ENCODE assay signal across 25 mouse cellular contexts in the genomic region with DNA sequence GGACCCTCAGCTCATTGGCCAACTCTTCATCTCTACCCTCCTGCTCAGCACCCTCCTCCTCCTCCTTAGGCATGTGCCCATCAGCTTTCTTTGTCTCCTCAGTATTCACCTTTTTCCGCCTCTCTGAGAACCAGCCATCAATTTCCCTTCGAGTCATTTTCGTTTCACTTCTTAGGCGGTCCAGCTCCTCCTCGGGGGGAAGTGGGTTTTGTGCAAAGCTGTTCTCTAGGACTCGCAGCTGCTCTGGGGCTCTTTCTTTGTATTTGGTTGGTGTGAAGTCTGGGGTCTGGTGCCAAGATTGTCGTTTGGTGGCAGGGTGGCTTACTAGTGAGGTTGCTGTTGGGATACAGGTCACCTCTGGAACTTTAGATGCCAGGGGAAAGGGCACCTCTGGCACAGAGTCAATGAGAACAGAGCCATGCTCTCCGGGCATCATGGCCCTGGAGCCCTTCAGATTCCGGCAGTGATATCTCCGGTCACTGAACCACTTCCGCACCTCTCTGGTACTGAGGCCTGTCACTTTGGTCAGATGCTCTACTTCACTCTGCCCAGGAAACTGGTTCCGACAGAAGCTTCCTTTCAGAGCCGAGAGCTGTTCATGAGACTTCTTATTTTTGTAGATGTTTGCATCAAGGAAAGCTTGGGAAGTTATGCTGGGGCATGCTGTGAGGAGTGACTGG. TPM values are rescaled to one million over a fixed set of nuclear protein-coding genes. Genes with fewer than 3 reads are reported as not detected.
A peak's percentile ranks its signal among the peaks of the same experiment; 100 is the strongest.
DNase-seq lines count a peak whose midpoint lies in the region; ATAC-seq and TF ChIP-seq lines count a peak whose summit lies in the region.
"Had no signal": no experiment of that assay in that cellular context is flagged by ENCODE, and none has a peak within 500 bp of the region (broad histone marks: within the 10 kb centered on the region; RNA-seq: fewer than 3 reads in every experiment).

No protein-coding gene starts in this region.

- H3K36me3 ChIP-seq in thymus, adult 2 months (ENCODE audit: control insufficient read depth, insufficient read depth, low read length): no peaks in the 10 kb centered on the region
- peaks cover 23% of the 10 kb centered on the region for H3K36me3 ChIP-seq in neural tube, embryonic 15.5 days
- H3K36me3 ChIP-seq: liver, embryonic 12.5 days; midbrain, embryonic 15.5 days; stomach, embryonic 15.5 days had no signal

- peak overlapping the region; percentile 16; the same call in 1 of the 2 replicates for H3K27ac ChIP-seq in thymus, adult 2 months (ENCODE audit: control insufficient read depth, insufficient read depth, low read length)
- H3K27ac ChIP-seq in neural tube, embryonic 15.5 days (replicated peaks): no peak overlapping the region
- H3K27ac ChIP-seq: forebrain, embryonic 13.5 days; hindbrain, embryonic 13.5 days; liver, embryonic 12.5 days; midbrain, embryonic 15.5 days; neural tube, embryonic 12.5 days; stomach, embryonic 15.5 days had no signal

- H3K9me3 ChIP-seq in neural tube, embryonic 15.5 days (replicated peaks): no peaks in the 10 kb centered on the region
- H3K9me3 ChIP-seq: forebrain, embryonic 13.5 days; hindbrain, embryonic 13.5 days; liver, embryonic 12.5 days; midbrain, embryonic 15.5 days; neural tube, embryonic 12.5 days; stomach, embryonic 15.5 days had no signal

- no peak for TF ChIP-seq POLR2A in thymus, adult 2 months (IDR thresholded peaks at IDR 0.05; ENCODE audit: control insufficient read depth, extremely low read depth, insufficient read depth, low read length, poor library complexity)

- no peak overlapping the region for H3K4me3 ChIP-seq in thymus, adult 2 months (ENCODE audit: control insufficient read depth, insufficient read depth, low read length)
- H3K4me3 ChIP-seq in neural tube, embryonic 15.5 days (replicated peaks): no peak overlapping the region
- H3K4me3 ChIP-seq: forebrain, embryonic 13.5 days; hindbrain, embryonic 13.5 days; liver, embryonic 12.5 days; midbrain, embryonic 15.5 days; neural tube, embryonic 12.5 days; stomach, embryonic 15.5 days had no signal

- H3K27me3 ChIP-seq in thymus, adult 2 months (ENCODE audit: control insufficient read depth, insufficient read depth, low read length): no peaks in the 10 kb centered on the region
- no peaks in the 10 kb centered on the region for H3K27me3 ChIP-seq in neural tube, embryonic 15.5 days (replicated peaks)
- H3K27me3 ChIP-seq: CH12.LX; forebrain, embryonic 13.5 days; hindbrain, embryonic 13.5 days; liver, embryonic 12.5 days; midbrain, embryonic 15.5 days; neural tube, embryonic 12.5 days; stomach, embryonic 15.5 days had no signal

- ATAC-seq in activated CD4-positive, CD25-positive, alpha-beta regulatory T cell, adult 4 months: peak; percentile 47
- ATAC-seq in hematopoietic stem cell, adult 5-6 weeks (replicated peaks in 1 of 2; ENCODE audit: insufficient read depth in 1 of 2, low FRiP score in 2 of 2, low TSS enrichment in 1 of 2, low read depth in 1 of 2, poor library complexity in 2 of 2, severe bottlenecking in 2 of 2): peak; percentile 57 to 62
- ATAC-seq in neural tube, embryonic 15.5 days (ENCODE audit: low FRiP score): no peak
- ATAC-seq: forebrain, embryonic 13.5 days; liver, embryonic 12.5 days; liver, postnatal 0 days; midbrain, embryonic 15.5 days had no signal

- no peak overlapping the region for H3K9ac ChIP-seq in neural tube, embryonic 15.5 days (replicated peaks)
- H3K9ac ChIP-seq: forebrain, embryonic 13.5 days; hindbrain, embryonic 13.5 days; liver, embryonic 12.5 days; liver, postnatal 0 days; midbrain, embryonic 15.5 days; neural tube, embryonic 12.5 days; stomach, embryonic 15.5 days had no signal

- no peak overlapping the region for H3K4me2 ChIP-seq in neural tube, embryonic 15.5 days
- H3K4me2 ChIP-seq: forebrain, embryonic 13.5 days; heart, embryonic 11.5 days; hindbrain, embryonic 13.5 days; liver, embryonic 12.5 days; midbrain, embryonic 15.5 days; neural tube, embryonic 12.5 days; stomach, embryonic 15.5 days had no signal

- H3K4me1 ChIP-seq in thymus, adult 2 months (replicated peaks; ENCODE audit: control insufficient read depth, insufficient read depth, low read length): peaks cover 17% of the 10 kb centered on the region
- H3K4me1 ChIP-seq in neural tube, embryonic 15.5 days: peaks cover 9% of the 10 kb centered on the region; the same call in 1 of the 2 replicates
- H3K4me1 ChIP-seq: forebrain, embryonic 13.5 days; hindbrain, embryonic 13.5 days; liver, embryonic 12.5 days; midbrain, embryonic 15.5 days; neural tube, embryonic 12.5 days; stomach, embryonic 15.5 days had no signal

- no peak for TF ChIP-seq CTCF in thymus, adult 2 months (IDR thresholded peaks at IDR 0.05; ENCODE audit: borderline replicate concordance, control insufficient read depth, extremely low read depth, insufficient read depth, low read length, poor library complexity)

- peak; percentile 33 for DNase-seq in thymus, adult 2 months
- no peak for DNase-seq in thymus, postnatal 10 days (ENCODE audit: low spot score in 2 of 2)
- peak; percentile 42 for DNase-seq in thymus, postnatal 4 days
- DNase-seq in lung, postnatal 36 days: no peak
- DNase-seq: adrenal gland, postnatal 14 days; B cell, adult 2 months; gastrocnemius, postnatal 10 days; heart, postnatal 36 days; kidney, adult 18-20 months; kidney, postnatal 36 days; layer of hippocampus, postnatal 36 days; left cerebral cortex, postnatal 4 days; liver, postnatal 0 days; lung, postnatal 4 days had no signal

- WGBS in thymus, adult 2 months: 36% methylated on average over 13 of the region's 13 CpGs
- WGBS in neural tube, embryonic 15.5 days: 84% methylated on average over 13 of the region's 13 CpGs

RNA-seq across cellular contexts. Expression of a gene that starts 49.2 kb away (rescaled TPM):
- polyA plus RNA-seq in thymus, adult 2 months (2012; rRNA removed): 237 and 294 TPM in 2 replicates
- polyA plus RNA-seq in activated CD4-positive, CD25-positive, alpha-beta regulatory T cell, adult 4 months (2017; shearing (Covaris generic)): 10 to 100 TPM; 52.7 to 59.0 TPM
- total RNA-seq in hematopoietic stem cell, adult 5-6 weeks (2017): 68.4 and 90.4 TPM in 2 replicates
- polyA plus RNA-seq in neural tube, embryonic 15.5 days (2015; fragmentation: Nextera tagmentation; extraction: Ambion mirVana): 47.2 and 49.5 TPM in 2 replicates

Comparison
In these comparisons a context has a peak if more than half of its experiments do, and no peak if none do; other contexts are left out.
1. DNase-seq: peak in thymus, adult 2 months (single experiment) and thymus, postnatal 4 days (single experiment); none in thymus, postnatal 10 days (0 of 2) and lung, postnatal 36 days (single experiment).